Mouse (Mus musculus): ENCODE results near the gene Dock3. TPM values are rescaled to one million over a fixed set of nuclear protein-coding genes. Genes with fewer than 3 reads are reported as not detected.

Dock3 gene
- polyA plus RNA-seq, 1 experiment from 2014 or later, result 0.45 TPM

DNA sequence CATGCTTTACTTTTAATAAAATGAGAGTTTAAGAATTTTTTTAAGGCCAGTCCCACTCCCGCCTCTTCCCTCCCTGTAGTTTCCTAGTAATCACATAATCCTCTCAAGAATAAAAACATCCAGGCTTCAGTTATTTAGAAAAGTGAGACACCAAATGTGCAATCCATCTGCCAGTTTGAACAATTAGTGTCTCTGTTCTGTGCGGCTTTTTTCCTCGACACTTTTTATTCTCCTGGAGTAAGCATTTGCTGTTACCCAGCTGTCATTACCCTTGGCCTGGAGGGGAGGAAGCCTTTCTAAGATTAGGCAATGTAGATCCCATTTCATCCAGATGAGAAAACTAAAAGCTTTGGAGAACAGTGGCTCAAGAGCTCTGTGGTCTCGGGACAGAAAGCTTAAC lies 221.9 kb downstream of the Dock3 start:
- no peak for ATAC-seq (ENCODE audit: insufficient read depth, low FRiP score)
- H3K27ac ChIP-seq (ENCODE audit: low read length), result no peak overlapping the region
- H3K9me3 ChIP-seq (replicated peaks; ENCODE audit: control insufficient read depth, low read length), result no peaks in the 10 kb centered on the region
- H3K4me3 ChIP-seq (replicated peaks; ENCODE audit: low read length), result no peak overlapping the region
- H3K4me2 ChIP-seq (ENCODE audit: low read depth, low read length), result no peak overlapping the region
- no peak overlapping the region for H3K9ac ChIP-seq (ENCODE audit: low read length)
- no peaks in the 10 kb centered on the region for H3K36me3 ChIP-seq (ENCODE audit: control insufficient read depth, insufficient read depth, low read length)
- no peaks in the 10 kb centered on the region for H3K4me1 ChIP-seq (ENCODE audit: control insufficient read depth, insufficient read depth, low read length)
- WGBS, result 64% methylated on average over 4 of the region's 4 CpGs
- H3K27me3 ChIP-seq (ENCODE audit: control insufficient read depth, insufficient read depth, low read length), result no peaks in the 10 kb centered on the region

DNA sequence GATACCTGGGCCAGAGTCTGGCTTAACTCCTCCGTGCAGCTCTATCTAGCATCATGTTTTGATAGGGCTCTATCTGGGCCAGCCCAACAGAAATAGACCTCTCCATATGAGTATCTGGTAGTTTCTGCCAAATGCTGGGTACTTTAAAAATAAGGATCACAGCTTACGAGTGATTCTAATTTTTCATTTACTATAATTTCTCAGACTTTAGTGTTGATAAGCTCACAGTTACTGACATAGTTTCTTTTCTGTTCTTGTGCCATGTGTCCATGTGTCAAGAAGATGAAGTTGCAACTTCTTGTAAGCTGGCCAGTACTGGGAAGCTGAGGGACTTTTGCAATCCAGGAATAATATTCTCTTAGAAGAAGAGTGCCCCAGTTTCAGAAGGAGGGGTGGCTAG lies 228.5 kb downstream of the Dock3 start:
- no peak overlapping the region for H3K4me2 ChIP-seq (ENCODE audit: low read depth, low read length)
- no peaks in the 10 kb centered on the region for H3K27me3 ChIP-seq (ENCODE audit: control insufficient read depth, insufficient read depth, low read length)
- no peaks in the 10 kb centered on the region for H3K4me1 ChIP-seq (ENCODE audit: control insufficient read depth, insufficient read depth, low read length)
- WGBS, result 73% methylated on average over 2 of the region's 2 CpGs
- H3K9ac ChIP-seq (ENCODE audit: low read length), result no peak overlapping the region
- no peaks in the 10 kb centered on the region for H3K9me3 ChIP-seq (replicated peaks; ENCODE audit: control insufficient read depth, low read length)
- no peak overlapping the region for H3K27ac ChIP-seq (ENCODE audit: low read length)
- H3K36me3 ChIP-seq (ENCODE audit: control insufficient read depth, insufficient read depth, low read length), result no peaks in the 10 kb centered on the region
- H3K4me3 ChIP-seq (replicated peaks; ENCODE audit: low read length), result no peak overlapping the region
- ATAC-seq (ENCODE audit: insufficient read depth, low FRiP score), result no peak

DNA sequence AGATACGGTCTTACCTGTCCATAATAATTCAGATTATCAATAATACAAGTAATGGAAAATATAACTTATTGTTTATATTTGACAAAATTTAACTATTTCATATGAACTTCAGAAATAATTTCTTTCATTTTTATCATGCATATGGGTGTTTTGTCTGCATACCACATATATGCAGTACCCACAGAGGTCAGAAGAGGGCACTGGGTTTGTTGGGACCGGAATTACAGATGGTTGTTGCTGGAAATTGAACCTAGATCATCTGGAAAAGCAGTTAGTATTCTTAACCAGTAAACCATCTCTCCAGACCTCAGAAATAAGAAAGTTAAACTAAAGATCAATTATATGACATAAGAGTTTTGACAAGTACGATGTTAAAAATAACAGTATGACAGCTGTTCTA lies 261.0 kb downstream of the Dock3 start:
- ATAC-seq (ENCODE audit: insufficient read depth, low FRiP score), result no peak
- H3K4me2 ChIP-seq (ENCODE audit: low read depth, low read length), result no peak overlapping the region
- no peaks in the 10 kb centered on the region for H3K4me1 ChIP-seq (ENCODE audit: control insufficient read depth, insufficient read depth, low read length)
- no peaks in the 10 kb centered on the region for H3K9me3 ChIP-seq (replicated peaks; ENCODE audit: control insufficient read depth, low read length)
- no peak overlapping the region for H3K9ac ChIP-seq (ENCODE audit: low read length)
- no peaks in the 10 kb centered on the region for H3K36me3 ChIP-seq (ENCODE audit: control insufficient read depth, insufficient read depth, low read length)
- WGBS, result 56% methylated on average over 3 of the region's 3 CpGs
- no peaks in the 10 kb centered on the region for H3K27me3 ChIP-seq (ENCODE audit: control insufficient read depth, insufficient read depth, low read length)
- H3K4me3 ChIP-seq (replicated peaks; ENCODE audit: low read length), result no peak overlapping the region
- H3K27ac ChIP-seq (ENCODE audit: low read length), result no peak overlapping the region

DNA sequence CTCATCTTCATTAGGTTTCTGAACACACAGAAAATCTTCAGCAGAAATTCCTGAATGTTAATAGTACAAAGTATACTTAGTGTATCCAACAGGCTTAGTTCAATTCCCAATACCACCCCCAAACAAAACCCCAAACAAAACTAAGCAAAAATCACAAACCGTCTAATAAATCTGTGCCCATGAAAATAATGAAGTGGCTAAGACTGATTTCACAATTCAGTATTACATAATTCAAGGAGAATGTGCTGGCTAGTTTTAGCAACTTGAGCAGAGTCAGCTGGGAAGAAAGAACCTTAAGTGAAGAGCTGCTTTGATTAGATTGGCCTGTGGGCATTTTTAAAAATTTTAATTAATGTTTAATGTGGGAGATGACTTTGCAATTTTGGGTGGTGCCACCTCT lies 273.3 kb downstream of the Dock3 start:
- Histone ChIP-seq H3K9ac (ENCODE audit: low read length) (no peak overlapping the region), H3K27me3 (ENCODE audit: control insufficient read depth, insufficient read depth, low read length) (no peaks in the 10 kb centered on the region), H3K36me3 (ENCODE audit: control insufficient read depth, insufficient read depth, low read length) (no peaks in the 10 kb centered on the region), H3K4me1 (ENCODE audit: control insufficient read depth, insufficient read depth, low read length) (no peaks in the 10 kb centered on the region), H3K4me2 (ENCODE audit: low read depth, low read length) (no peak overlapping the region), H3K4me3 (replicated peaks; ENCODE audit: low read length) (no peak overlapping the region), H3K27ac (ENCODE audit: low read length) (no peak overlapping the region), H3K9me3 (replicated peaks; ENCODE audit: control insufficient read depth, low read length) (no peaks in the 10 kb centered on the region)
- ATAC-seq (ENCODE audit: insufficient read depth, low FRiP score), result no peak
- WGBS, result 86% methylated on average over 1 of the region's 1 CpGs

DNA sequence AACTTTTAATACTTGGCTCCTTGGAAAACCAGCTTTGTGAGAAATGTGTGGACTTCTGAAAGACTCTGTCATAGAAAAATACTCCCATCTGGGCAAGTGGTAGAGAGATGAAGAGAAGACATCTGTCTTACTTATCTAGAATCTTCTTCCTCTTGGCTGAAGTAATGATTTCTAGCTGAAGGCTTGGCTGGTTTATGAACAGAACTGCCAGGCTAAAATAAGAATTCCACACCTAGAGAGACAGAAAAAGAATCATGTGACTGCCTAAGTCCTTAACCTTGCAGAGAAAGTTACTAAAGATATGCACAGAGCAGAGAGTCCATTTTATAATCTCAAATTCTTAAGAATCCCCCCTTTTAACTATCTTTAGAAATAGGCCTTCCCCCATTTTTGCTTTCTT lies 276.2 kb downstream of the Dock3 start:
- Histone ChIP-seq H3K9ac (ENCODE audit: low read length) (no peak overlapping the region), H3K36me3 (ENCODE audit: control insufficient read depth, insufficient read depth, low read length) (no peaks in the 10 kb centered on the region), H3K27ac (ENCODE audit: low read length) (no peak overlapping the region), H3K4me3 (replicated peaks; ENCODE audit: low read length) (no peak overlapping the region), H3K27me3 (ENCODE audit: control insufficient read depth, insufficient read depth, low read length) (no peaks in the 10 kb centered on the region), H3K9me3 (replicated peaks; ENCODE audit: control insufficient read depth, low read length) (no peaks in the 10 kb centered on the region), H3K4me2 (ENCODE audit: low read depth, low read length) (no peak overlapping the region), H3K4me1 (ENCODE audit: control insufficient read depth, insufficient read depth, low read length) (no peaks in the 10 kb centered on the region)
- ATAC-seq (ENCODE audit: insufficient read depth, low FRiP score), result no peak

DNA sequence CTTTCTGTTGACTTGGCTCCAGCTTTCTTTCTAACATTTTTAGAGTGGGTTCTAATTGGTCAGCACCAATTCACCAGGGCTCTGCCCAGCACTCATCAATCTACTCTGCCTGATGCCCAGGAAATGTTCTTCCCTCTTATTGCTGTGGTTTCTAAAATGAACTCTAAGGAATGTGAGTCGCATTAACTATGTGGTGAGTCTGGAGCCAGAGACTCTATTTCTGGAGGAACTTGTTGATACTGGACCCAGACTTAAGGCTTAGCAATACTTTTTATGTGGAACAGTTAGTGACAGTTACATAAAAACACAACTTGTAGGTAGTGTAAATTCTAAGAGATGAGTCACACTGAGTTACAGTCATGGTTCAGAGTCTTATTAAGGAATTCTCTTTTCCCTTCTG lies 296.7 kb downstream of the Dock3 start:
- no peaks in the 10 kb centered on the region for H3K27me3 ChIP-seq (ENCODE audit: control insufficient read depth, insufficient read depth, low read length)
- peak; percentile 66 for ATAC-seq (ENCODE audit: insufficient read depth, low FRiP score)
- no peak overlapping the region for H3K9ac ChIP-seq (ENCODE audit: low read length)
- WGBS, result 73% methylated on average over 1 of the region's 1 CpGs
- H3K4me2 ChIP-seq (ENCODE audit: low read depth, low read length), result no peak overlapping the region
- no peaks in the 10 kb centered on the region for H3K36me3 ChIP-seq (ENCODE audit: control insufficient read depth, insufficient read depth, low read length)
- no peak overlapping the region for H3K4me3 ChIP-seq (replicated peaks; ENCODE audit: low read length)
- no peak overlapping the region for H3K27ac ChIP-seq (ENCODE audit: low read length)
- no peaks in the 10 kb centered on the region for H3K4me1 ChIP-seq (ENCODE audit: control insufficient read depth, insufficient read depth, low read length)
- no peaks in the 10 kb centered on the region for H3K9me3 ChIP-seq (replicated peaks; ENCODE audit: control insufficient read depth, low read length)

DNA sequence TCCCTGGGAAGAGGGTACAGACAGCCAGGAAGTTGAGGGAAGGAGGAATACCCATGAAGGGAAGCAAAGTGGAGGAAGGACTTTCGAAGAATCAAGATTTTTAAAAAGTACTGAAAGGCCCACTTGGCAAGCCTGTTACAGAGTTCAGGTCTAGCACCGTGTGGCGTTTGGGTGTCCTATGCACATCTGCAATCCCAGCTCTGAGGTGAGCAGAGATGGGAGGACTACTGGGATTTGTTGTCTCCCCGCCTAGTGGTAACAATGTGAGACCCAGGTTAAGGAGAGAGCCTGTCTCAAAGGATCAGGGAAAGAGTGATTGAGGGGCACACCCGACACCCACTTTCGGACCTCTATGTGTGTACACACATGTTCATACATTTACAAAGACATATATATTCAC lies 316.8 kb downstream of the Dock3 start:
- no peaks in the 10 kb centered on the region for H3K4me1 ChIP-seq (ENCODE audit: control insufficient read depth, insufficient read depth, low read length)
- WGBS, result 76% methylated on average over 6 of the region's 6 CpGs

DNA sequence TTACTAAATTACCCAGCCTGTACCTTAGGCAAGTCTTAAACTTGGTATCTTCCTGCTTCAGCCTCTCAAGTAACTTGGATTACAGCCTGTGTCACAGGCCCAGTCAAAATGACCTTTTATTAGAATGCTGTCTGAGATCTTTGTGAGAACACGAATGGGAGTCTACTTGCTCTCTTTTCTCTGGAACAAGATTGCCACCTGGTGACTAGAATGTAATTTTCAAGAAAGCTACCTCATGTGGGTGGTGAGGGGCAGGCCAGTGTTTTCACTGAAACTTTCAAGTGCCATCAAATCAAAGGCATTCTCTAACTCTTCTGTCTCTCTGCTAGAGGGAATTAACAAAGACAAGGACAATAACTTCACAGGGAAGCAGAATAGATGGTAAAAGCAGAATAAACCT lies 317.9 kb downstream of the Dock3 start:
- ATAC-seq (ENCODE audit: insufficient read depth, low FRiP score), result no peak

More for the DNA sequence above, 316.8 kb downstream of the Dock3 start:
- no peak overlapping the region for H3K4me3 ChIP-seq (replicated peaks; ENCODE audit: low read length)
- no peaks in the 10 kb centered on the region for H3K27me3 ChIP-seq (ENCODE audit: control insufficient read depth, insufficient read depth, low read length)
- H3K9ac ChIP-seq (ENCODE audit: low read length), result no peak overlapping the region
- H3K27ac ChIP-seq (ENCODE audit: low read length), result no peak overlapping the region
- no peaks in the 10 kb centered on the region for H3K36me3 ChIP-seq (ENCODE audit: control insufficient read depth, insufficient read depth, low read length)
- no peaks in the 10 kb centered on the region for H3K9me3 ChIP-seq (replicated peaks; ENCODE audit: control insufficient read depth, low read length)
- ATAC-seq (ENCODE audit: insufficient read depth, low FRiP score), result no peak
- no peak overlapping the region for H3K4me2 ChIP-seq (ENCODE audit: low read depth, low read length)

DNA sequence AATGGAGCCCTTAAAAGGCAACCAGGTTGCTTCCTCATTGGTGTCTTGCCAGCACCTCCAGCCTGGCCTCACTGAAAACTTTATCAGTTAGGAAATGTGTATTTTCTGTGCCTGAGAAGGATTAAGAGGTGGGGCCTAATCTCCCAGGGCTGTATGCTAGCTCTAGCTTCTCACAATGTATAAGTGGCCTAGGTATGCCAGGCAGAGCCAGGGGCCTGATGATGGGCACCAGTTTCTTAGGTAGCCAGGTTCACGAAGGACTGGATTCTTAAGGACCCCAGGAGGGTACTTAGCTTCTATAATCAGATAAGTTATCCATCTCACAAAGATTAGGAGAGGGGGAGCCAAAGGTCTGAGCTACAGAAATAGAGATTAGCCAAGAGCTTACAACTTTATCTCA lies 320.1 kb downstream of the Dock3 start:
- no peak overlapping the region for H3K27ac ChIP-seq (ENCODE audit: low read length)
- no peak overlapping the region for H3K9ac ChIP-seq (ENCODE audit: low read length)
- H3K4me3 ChIP-seq (replicated peaks; ENCODE audit: low read length), result no peak overlapping the region
- WGBS, result 65% methylated on average over 1 of the region's 1 CpGs
- H3K4me1 ChIP-seq (ENCODE audit: control insufficient read depth, insufficient read depth, low read length), result no peaks in the 10 kb centered on the region
- H3K36me3 ChIP-seq (ENCODE audit: control insufficient read depth, insufficient read depth, low read length), result no peaks in the 10 kb centered on the region
- no peak overlapping the region for H3K4me2 ChIP-seq (ENCODE audit: low read depth, low read length)
- 0 out of 2 replicates have a peak, but pooled peaks have one; percentile 37 for ATAC-seq (ENCODE audit: insufficient read depth, low FRiP score)
- H3K27me3 ChIP-seq (ENCODE audit: control insufficient read depth, insufficient read depth, low read length), result no peaks in the 10 kb centered on the region
- H3K9me3 ChIP-seq (replicated peaks; ENCODE audit: control insufficient read depth, low read length), result no peaks in the 10 kb centered on the region

More for the DNA sequence above, 317.9 kb downstream of the Dock3 start:
- Histone ChIP-seq H3K27ac (ENCODE audit: low read length) (no peak overlapping the region), H3K4me3 (replicated peaks; ENCODE audit: low read length) (no peak overlapping the region), H3K9ac (ENCODE audit: low read length) (no peak overlapping the region), H3K4me2 (ENCODE audit: low read depth, low read length) (no peak overlapping the region), H3K27me3 (ENCODE audit: control insufficient read depth, insufficient read depth, low read length) (no peaks in the 10 kb centered on the region), H3K4me1 (ENCODE audit: control insufficient read depth, insufficient read depth, low read length) (no peaks in the 10 kb centered on the region), H3K9me3 (replicated peaks; ENCODE audit: control insufficient read depth, low read length) (no peaks in the 10 kb centered on the region), H3K36me3 (ENCODE audit: control insufficient read depth, insufficient read depth, low read length) (no peaks in the 10 kb centered on the region)
- WGBS, result 9% methylated on average over 1 of the region's 1 CpGs

DNA sequence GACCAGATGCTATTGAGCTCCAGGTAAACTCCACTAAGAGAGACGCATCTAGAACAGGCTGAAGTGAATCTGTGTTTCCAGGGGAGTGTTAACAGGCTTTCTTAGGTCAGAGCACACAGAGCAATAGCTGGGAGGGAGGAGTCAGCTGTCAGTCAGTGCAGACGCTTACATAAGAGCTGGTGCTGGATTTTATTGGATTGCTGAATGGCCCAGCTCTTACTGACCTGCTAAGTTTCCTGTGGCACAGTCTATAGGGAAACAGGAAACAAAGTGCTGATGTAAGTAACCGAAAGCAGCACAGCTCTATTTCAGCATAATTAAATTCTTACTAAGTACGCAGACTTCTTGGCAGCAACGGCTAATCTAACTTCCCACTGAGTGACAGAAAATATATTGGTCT lies 323.0 kb downstream of the Dock3 start:
- peak; percentile 75; the same call in 1 of the 2 replicates for ATAC-seq (ENCODE audit: insufficient read depth, low FRiP score)
- H3K27me3 ChIP-seq (ENCODE audit: control insufficient read depth, insufficient read depth, low read length), result no peaks in the 10 kb centered on the region
- H3K4me3 ChIP-seq (replicated peaks; ENCODE audit: low read length), result no peak overlapping the region
- no peak overlapping the region for H3K27ac ChIP-seq (ENCODE audit: low read length)
- whole genome bisulfite sequencing, result 32% methylated on average over 5 of the region's 5 CpGs
- no peaks in the 10 kb centered on the region for H3K4me1 ChIP-seq (ENCODE audit: control insufficient read depth, insufficient read depth, low read length)
- no peaks in the 10 kb centered on the region for H3K9me3 ChIP-seq (replicated peaks; ENCODE audit: control insufficient read depth, low read length)
- no peak overlapping the region for H3K9ac ChIP-seq (ENCODE audit: low read length)
- no peak overlapping the region for H3K4me2 ChIP-seq (ENCODE audit: low read depth, low read length)
- no peaks in the 10 kb centered on the region for H3K36me3 ChIP-seq (ENCODE audit: control insufficient read depth, insufficient read depth, low read length)
